Mouse (Mus musculus) intestine, postnatal 0 days (tissue): ENCODE results near the gene Dnmt1. TPM values are rescaled to one million over a fixed set of nuclear protein-coding genes. Genes with fewer than 3 reads are reported as not detected.
"Not testable (repeated sequence)": the region's sequence is repeated elsewhere in the genome, so short reads cannot be mapped to it uniquely, and the experiment has no call there.

Experiments used
- ATAC-seq: fragments of 200-750 bp; cut with Nextera tagmentation; 2 replicates; pipeline ENCODE4 v1.8.0; 2017; ENCODE audit warnings: mild to moderate bottlenecking, moderate TSS enrichment, moderate library complexity
- H3K27ac ChIP-seq: fragments of 300-500 bp; sonication (generic); 2 replicates; pipeline ENCODE4 v1.5.1; 2014; ENCODE audit warnings: mild to moderate bottlenecking, low read depth, low read length, moderate library complexity
- H3K27me3 ChIP-seq: fragments of 300-500 bp; sonication (generic); replicated peaks from 2 replicates; pipeline ENCODE4 v1.6.1; 2014; ENCODE audit warnings: low read length, mixed read lengths; ENCODE audit not compliant: control insufficient read depth, insufficient read depth
- H3K36me3 ChIP-seq: fragments of 300-500 bp; sonication (generic); 2 replicates; pipeline ENCODE4 v1.6.1; 2014; ENCODE audit warnings: mild to moderate bottlenecking, moderate library complexity; ENCODE audit not compliant: control insufficient read depth, insufficient read depth
- H3K4me1 ChIP-seq: fragments of 300-500 bp; sonication (generic); replicated peaks from 2 replicates; pipeline ENCODE4 v1.6.1; 2014; ENCODE audit warnings: antibody characterized with exemption, low read length, mixed read lengths; ENCODE audit not compliant: control insufficient read depth, insufficient read depth
- H3K4me2 ChIP-seq: fragments of 300-500 bp; sonication (generic); replicated peaks from 2 replicates; pipeline ENCODE4 v1.6.1; 2014; ENCODE audit warnings: low read depth, mild to moderate bottlenecking, moderate library complexity
- H3K4me3 ChIP-seq: fragments of 300-500 bp; sonication (generic); 2 replicates; pipeline ENCODE4 v1.5.1; 2014; ENCODE audit warnings: low read depth, low read length
- H3K9ac ChIP-seq: fragments of 300-500 bp; sonication (generic); 2 replicates; pipeline ENCODE4 v1.6.1; 2014; ENCODE audit warnings: mild to moderate bottlenecking, low read depth, low read length
- H3K9me3 ChIP-seq: fragments of 300-500 bp; sonication (generic); 2 replicates; pipeline ENCODE4 v1.6.1; 2016; ENCODE audit warnings: mixed run types; ENCODE audit not compliant: control insufficient read depth
- CTCF ChIP-seq: sonication (generic); IDR thresholded peaks from 2 replicates; pipeline ENCODE4 v1.5.1; 2016; ENCODE audit warnings: low read depth, mild to moderate bottlenecking, control low read depth, antibody characterized with exemption, moderate library complexity
- WGBS: fragments of 180-500 bp; shearing (Covaris S2); extraction: QIAGEN DNeasy Blood & Tissue Kit; methylation state at CpG from one replicate; pipeline ENCODE4 v1.1.7; 2014; 5-methylcytosine and 5-hydroxymethylcytosine counted together
- polyA plus RNA-seq: library from polyadenylated mRNA; unstranded; fragments of >200 nt; fragmentation: Nextera tagmentation; extraction: Ambion mirVana; gene quantifications from 2 replicates; pipeline ENCODE4 v1.2.1, GENCODE M21; 2015

Gene Dnmt1
- polyA plus RNA-seq, 1 experiment from 2014 or later, result 19.2 TPM

GRCm38 (mm10) chr9:21000811-21001210 is 41.1 kb upstream of the Dnmt1 start:
- Histone ChIP-seq H3K36me3 (0 out of 2 replicates have a peak, but pooled peaks cover 7% of the 10 kb centered on the region), H3K4me1 (no peaks in the 10 kb centered on the region), H3K9me3 (no peaks in the 10 kb centered on the region), H3K4me2 (no peak overlapping the region), H3K4me3 (no peak overlapping the region), H3K27ac (no peak overlapping the region), H3K27me3 (no peaks in the 10 kb centered on the region), H3K9ac (no peak overlapping the region)
- ATAC-seq, result no peak
- TF ChIP-seq CTCF, result peak; percentile 76

- not testable (repeated sequence) for H3K36me3 ChIP-seq, H3K9me3 ChIP-seq, ATAC-seq, H3K27me3 ChIP-seq, H3K4me1 ChIP-seq, H3K4me3 ChIP-seq, H3K9ac ChIP-seq, H3K4me2 ChIP-seq, H3K27ac ChIP-seq
- peak; percentile 72 for TF ChIP-seq CTCF
- WGBS, result 85% methylated on average over 1 of the region's 1 CpGs
These were observed 38.6 kb upstream of the Dnmt1 start for GRCm38 (mm10) chr9:20998337-20998736.

DNA sequence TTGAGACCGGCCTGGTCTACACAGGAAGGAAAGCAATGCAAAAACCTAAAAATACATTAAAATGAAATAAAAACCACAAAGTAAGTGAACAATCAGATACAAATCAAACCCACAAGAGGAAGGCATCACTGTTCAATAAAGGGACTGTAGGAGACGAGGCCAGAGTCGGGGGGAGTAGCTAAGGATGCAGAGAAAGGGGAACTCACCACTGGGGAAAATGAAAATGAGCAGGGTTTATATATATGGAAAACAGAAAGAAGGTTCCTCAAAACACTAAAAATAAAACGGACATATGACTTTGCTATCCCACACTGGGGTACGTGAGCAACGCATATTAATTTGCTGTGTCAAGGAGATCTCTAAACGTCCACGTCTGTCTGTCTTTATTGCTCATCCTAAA is 37.4 kb upstream of the Dnmt1 start:
- WGBS, result 87% methylated on average over 8 of the region's 8 CpGs
- TF ChIP-seq CTCF, result no peak

GRCm38 (mm10) chr9:20995069-20995468 is 35.4 kb upstream of the Dnmt1 start:
- Histone ChIP-seq H3K9ac (no peak overlapping the region), H3K27ac (no peak overlapping the region), H3K4me1 (no peaks in the 10 kb centered on the region), H3K36me3 (no peaks in the 10 kb centered on the region), H3K9me3 (no peaks in the 10 kb centered on the region), H3K4me2 (no peak overlapping the region), H3K27me3 (no peaks in the 10 kb centered on the region), H3K4me3 (no peak overlapping the region)
- no peak for ATAC-seq
- peak; percentile 31; the same call in 1 of the 2 replicates for TF ChIP-seq CTCF
- WGBS, result 65% methylated on average over 3 of the region's 3 CpGs

More for the DNA sequence above, 37.4 kb upstream of the Dnmt1 start:
- Histone ChIP-seq H3K4me1 (no peaks in the 10 kb centered on the region), H3K4me3 (no peak overlapping the region), H3K27ac (no peak overlapping the region), H3K9ac (no peak overlapping the region), H3K27me3 (no peaks in the 10 kb centered on the region), H3K36me3 (no peaks in the 10 kb centered on the region), H3K9me3 (no peaks in the 10 kb centered on the region), H3K4me2 (no peak overlapping the region)
- no peak for ATAC-seq

GRCm38 (mm10) chr9:20993165-20993898 is 33.6 kb upstream of the Dnmt1 start:
- peak; percentile 55 for ATAC-seq
- Histone ChIP-seq H3K9me3 (no peaks in the 10 kb centered on the region), H3K27me3 (no peaks in the 10 kb centered on the region), H3K4me3 (no peak overlapping the region), H3K4me2 (no peak overlapping the region), H3K9ac (no peak overlapping the region), H3K4me1 (no peaks in the 10 kb centered on the region), H3K27ac (no peak overlapping the region), H3K36me3 (no peaks in the 10 kb centered on the region)
- no peak for TF ChIP-seq CTCF
- WGBS, result 14% methylated on average over 5 of the region's 5 CpGs

DNA sequence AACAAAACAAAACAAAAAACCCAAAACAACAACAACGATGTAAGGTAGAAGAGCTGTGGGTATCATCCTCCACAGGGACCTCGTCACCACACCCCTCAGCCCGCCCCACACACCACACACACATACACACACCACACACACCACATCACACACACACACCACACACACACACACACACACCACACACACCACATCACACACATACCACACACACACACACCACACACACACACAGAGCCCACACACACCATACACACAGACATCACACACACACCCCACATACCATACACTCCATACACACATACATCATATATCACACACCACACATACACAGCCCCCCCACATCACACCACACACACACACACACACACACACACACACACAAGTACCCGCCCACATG is 31.9 kb upstream of the Dnmt1 start:
- no peak for ATAC-seq
- 96% methylated on average over 4 of the region's 4 CpGs for WGBS
- H3K4me3 ChIP-seq, result no peak overlapping the region
- no peak for TF ChIP-seq CTCF
- H3K36me3 ChIP-seq, result no peaks in the 10 kb centered on the region
- no peaks in the 10 kb centered on the region for H3K27me3 ChIP-seq
- H3K4me1 ChIP-seq, result no peaks in the 10 kb centered on the region
- H3K27ac ChIP-seq, result no peak overlapping the region
- H3K4me2 ChIP-seq, result no peak overlapping the region
- H3K9me3 ChIP-seq, result no peaks in the 10 kb centered on the region
- H3K9ac ChIP-seq, result no peak overlapping the region

- H3K4me3 ChIP-seq, result no peak overlapping the region
- no peak overlapping the region for H3K9ac ChIP-seq
- H3K27ac ChIP-seq, result no peak overlapping the region
- whole genome bisulfite sequencing, result 8% methylated on average over 10 of the region's 10 CpGs
- H3K27me3 ChIP-seq, result no peaks in the 10 kb centered on the region
- peak overlapping the region; percentile 33 for H3K4me2 ChIP-seq
- H3K36me3 ChIP-seq, result no peaks in the 10 kb centered on the region
- no peaks in the 10 kb centered on the region for H3K4me1 ChIP-seq
- ATAC-seq, result no peak
- no peak for TF ChIP-seq CTCF
- no peaks in the 10 kb centered on the region for H3K9me3 ChIP-seq
These were observed 31.2 kb upstream of the Dnmt1 start for GRCm38 (mm10) chr9:20990861-20991260.
